Mouse (Mus musculus): ENCODE measurements around the gene Slc26a1.

- no peak for TF ChIP-seq CTCF (IDR thresholded peaks at IDR 0.05; ENCODE audit: borderline replicate concordance, control insufficient read depth, extremely low read depth, insufficient read depth, low read length, poor library complexity)
- TF ChIP-seq POLR2A (IDR thresholded peaks at IDR 0.05; ENCODE audit: control insufficient read depth, extremely low read depth, insufficient read depth, low read length, poor library complexity) = no peak
Observed at GRCm38 (mm10) chr5:108653341-108653740, 22.0 kb downstream of the Slc26a1 start.
